Mouse (Mus musculus) E14TG2a.4 (cell line): ENCODE results near the gene Gtpbp10.

Source experiments
- CTCF ChIP-seq: conservative IDR thresholded peaks from 2 replicates; pipeline ENCODE4 v1.5.1; 2014; ENCODE audit warnings: low read length
- NANOG ChIP-seq: IDR thresholded peaks from 2 replicates; pipeline ENCODE4 v1.6.1; 2014; ENCODE audit warnings: borderline replicate concordance, low read length, mixed read lengths
- POU5F1 ChIP-seq: IDR thresholded peaks from 2 replicates; pipeline ENCODE4 v1.6.1; 2014; ENCODE audit warnings: low read length, borderline replicate concordance

DNA sequence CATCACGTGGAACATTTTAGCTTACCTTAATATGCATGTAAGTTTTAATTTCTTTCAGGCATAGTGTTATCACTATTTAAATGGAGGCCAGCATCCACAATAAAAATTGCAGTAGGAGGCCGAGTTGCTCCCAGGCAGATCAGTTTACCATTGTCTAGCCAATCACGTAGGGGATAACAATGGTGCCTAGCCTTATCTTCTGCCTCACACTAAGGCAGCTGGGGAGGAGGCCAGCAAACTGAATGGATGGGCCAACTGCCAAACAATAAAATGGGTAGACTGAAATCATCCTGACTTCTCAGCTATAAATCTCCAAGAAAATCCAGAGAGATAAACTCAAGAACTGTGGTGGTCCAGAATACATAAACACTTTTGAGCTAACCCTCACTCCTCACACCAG lies 19.6 kb downstream of the Gtpbp10 start:
- TF ChIP-seq CTCF (no peak), NANOG (no peak), POU5F1 (no peak)
